Mouse (Mus musculus) embryo, embryonic 11.5 days (tissue): ENCODE data around the gene Hacd3.
"Not testable (repeated sequence)": the region's sequence is repeated elsewhere in the genome, so short reads cannot be mapped to it uniquely, and the experiment has no call there.

Source experiments
- DNase-seq: peaks from one replicate; pipeline ENCODE4 v3.0.0-alpha.2; 2012; ENCODE audit warnings: low read depth, low spot score

Hacd3 gene

GRCm38 (mm10) chr9:65020991-65021886 is at the start of gene Hacd3:
TSS of gene Hacd3 (minus strand) at chr9:65021693.
- DNase-seq: peak; percentile 79

- no peak for DNase-seq
Measured at GRCm38 (mm10) chr9:65070587-65070986, 49.1 kb upstream of the Hacd3 start.

- DNase-seq: no peak
Measured at GRCm38 (mm10) chr9:65064251-65064650, 42.8 kb upstream of the Hacd3 start.

- no peak for DNase-seq
Measured at GRCm38 (mm10) chr9:65050981-65051380, 29.5 kb upstream of the Hacd3 start.

- no peak for DNase-seq
Measured at GRCm38 (mm10) chr9:65049422-65049821, 27.9 kb upstream of the Hacd3 start.

- DNase-seq: no peak
Measured at GRCm38 (mm10) chr9:65046993-65047392, 25.5 kb upstream of the Hacd3 start.

GRCm38 (mm10) chr9:65041430-65041829 is 19.9 kb upstream of the Hacd3 start:
- DNase-seq: no peak

GRCm38 (mm10) chr9:65036861-65037260 is 15.4 kb upstream of the Hacd3 start:
- no peak for DNase-seq

- DNase-seq: no peak
Measured at GRCm38 (mm10) chr9:65036456-65036855, 15.0 kb upstream of the Hacd3 start.

- peak; percentile 86 for DNase-seq
Measured at GRCm38 (mm10) chr9:65032269-65033108, 11.0 kb upstream of the Hacd3 start, which contains the start of gene Dpp8. TSS of gene Dpp8 (plus strand) at chr9:65032414.

- no peak for DNase-seq
Measured at GRCm38 (mm10) chr9:65031894-65032268, 10.4 kb upstream of the Hacd3 start.

GRCm38 (mm10) chr9:65031355-65031754 is 9.9 kb upstream of the Hacd3 start:
- DNase-seq: not testable (repeated sequence)

GRCm38 (mm10) chr9:65028313-65028712 is 6.8 kb upstream of the Hacd3 start:
- no peak for DNase-seq

- DNase-seq: no peak
Measured at GRCm38 (mm10) chr9:65027241-65027640, 5.7 kb upstream of the Hacd3 start.

- no peak for DNase-seq
Measured at GRCm38 (mm10) chr9:65023447-65023846, 2.0 kb upstream of the Hacd3 start.

GRCm38 (mm10) chr9:65022580-65023135 is 1.2 kb upstream of the Hacd3 start:
- DNase-seq: no peak

GRCm38 (mm10) chr9:65021887-65022579 is 540 bp upstream of the Hacd3 start:
- DNase-seq: no peak

- DNase-seq: no peak
Measured at GRCm38 (mm10) chr9:65020128-65020527, 1.4 kb downstream of the Hacd3 start.

GRCm38 (mm10) chr9:65019146-65019545 is 2.3 kb downstream of the Hacd3 start:
- no peak for DNase-seq

GRCm38 (mm10) chr9:65018588-65019121 is 2.8 kb downstream of the Hacd3 start:
- no peak for DNase-seq

GRCm38 (mm10) chr9:65017896-65018295 is 3.6 kb downstream of the Hacd3 start:
- DNase-seq: no peak
